In the genomic region with DNA sequence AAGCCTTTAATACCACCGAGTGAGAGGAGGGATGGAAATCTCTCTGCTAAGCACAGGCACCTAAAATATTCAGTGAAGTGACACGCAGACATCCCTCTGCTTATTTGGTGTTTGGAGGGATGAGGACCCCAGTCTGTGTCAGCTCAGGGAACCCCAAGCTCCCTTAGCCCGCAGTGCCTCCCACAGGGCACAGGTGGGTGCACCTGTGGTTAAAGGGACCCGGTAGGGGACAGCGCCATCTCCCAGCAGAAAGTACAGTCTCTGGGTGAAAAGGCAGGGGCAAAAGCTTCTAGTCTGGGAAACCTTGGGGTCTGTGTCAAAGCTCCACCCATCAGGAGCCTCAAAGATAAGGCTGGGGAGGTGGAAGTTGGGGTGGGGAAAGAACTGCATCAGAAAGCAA, we compare ENCODE assay signal across 10 mouse cellular contexts. TPM values are rescaled to one million over a fixed set of nuclear protein-coding genes. Genes with fewer than 3 reads are reported as not detected.
DNase-seq lines count a peak whose midpoint lies in the region; ATAC-seq and TF ChIP-seq lines count a peak whose summit lies in the region.
"Had no signal": no experiment of that assay in that cellular context is flagged by ENCODE, and none has a peak within 500 bp of the region (broad histone marks: within the 10 kb centered on the region; RNA-seq: fewer than 3 reads in every experiment).

No protein-coding gene starts in this region.

- no peak for TF ChIP-seq EP300 in ES-Bruce4 (IDR thresholded peaks at IDR 0.05; ENCODE audit: insufficient read depth, low read depth, low read length)

- peak; percentile 45 for TF ChIP-seq CTCF in ES-Bruce4 (IDR thresholded peaks at IDR 0.05; ENCODE audit: low read depth, low read length)

- 3% methylated on average over 5 of the region's 5 CpGs for WGBS in heart, embryonic 13.5 days
- 2% methylated on average over 5 of the region's 5 CpGs for WGBS in forebrain, embryonic 15.5 days
- WGBS in midbrain, embryonic 11.5 days, result 1% methylated on average over 5 of the region's 5 CpGs

- H3K4me1 ChIP-seq in heart, embryonic 13.5 days, result peaks cover 11% of the 10 kb centered on the region
- H3K4me1 ChIP-seq in ES-Bruce4 (ENCODE audit: control insufficient read depth, insufficient read depth, low read length), result no peaks in the 10 kb centered on the region
- peaks cover 13% of the 10 kb centered on the region for H3K4me1 ChIP-seq in forebrain, embryonic 15.5 days
- H3K4me1 ChIP-seq in midbrain, embryonic 11.5 days (ENCODE audit: control insufficient read depth, insufficient read depth, low read length), result peaks cover 6% of the 10 kb centered on the region; the same call in 1 of the 2 replicates
- H3K4me1 ChIP-seq: liver, embryonic 13.5 days had no signal

- no peak for DNase-seq in heart, adult 11 months
- peak; percentile 83 for DNase-seq in midbrain, embryonic 11.5 days (ENCODE audit: low spot score, missing footprints)
- no peak for DNase-seq in embryo, embryonic 10.5 days (ENCODE audit: low spot score)
- DNase-seq in layer of hippocampus, adult 9-10 months (ENCODE audit: low spot score), result no peak
- no peak for DNase-seq in left cerebral cortex, postnatal 25 days (ENCODE audit: low spot score in 2 of 2)
- DNase-seq: liver, embryonic 13.5 days had no signal

- 0 out of 2 replicates have a peak, but pooled peaks cover 4% of the 10 kb centered on the region for H3K9me3 ChIP-seq in heart, embryonic 13.5 days
- 0 out of 2 replicates have a peak, but pooled peaks cover 3% of the 10 kb centered on the region for H3K9me3 ChIP-seq in ES-Bruce4 (replicated peaks; ENCODE audit: control insufficient read depth, insufficient read depth, low read length, poor library complexity, severe bottlenecking)
- H3K9me3 ChIP-seq in forebrain, embryonic 15.5 days, result no peaks in the 10 kb centered on the region
- H3K9me3 ChIP-seq in midbrain, embryonic 11.5 days (ENCODE audit: control insufficient read depth, low read length), result no peaks in the 10 kb centered on the region
- H3K9me3 ChIP-seq: liver, embryonic 13.5 days had no signal

- no peak for TF ChIP-seq POLR2A in ES-Bruce4 (IDR thresholded peaks at IDR 0.05; ENCODE audit: insufficient read depth, low read length)

- no peaks in the 10 kb centered on the region for H3K36me3 ChIP-seq in heart, embryonic 13.5 days
- no peaks in the 10 kb centered on the region for H3K36me3 ChIP-seq in ES-Bruce4 (ENCODE audit: control insufficient read depth, insufficient read depth, low read length, poor library complexity, severe bottlenecking)
- H3K36me3 ChIP-seq in forebrain, embryonic 15.5 days, result no peaks in the 10 kb centered on the region
- no peaks in the 10 kb centered on the region for H3K36me3 ChIP-seq in midbrain, embryonic 11.5 days (ENCODE audit: control insufficient read depth, insufficient read depth, low read length)
- H3K36me3 ChIP-seq: liver, embryonic 13.5 days had no signal

- peak overlapping the region; percentile 95 for H3K4me2 ChIP-seq in heart, embryonic 13.5 days
- peak overlapping the region; percentile 94 for H3K4me2 ChIP-seq in forebrain, embryonic 15.5 days (replicated peaks)
- peak overlapping the region; percentile 96 for H3K4me2 ChIP-seq in midbrain, embryonic 11.5 days

- peak overlapping the region; percentile 66 for H3K4me3 ChIP-seq in heart, embryonic 13.5 days
- H3K4me3 ChIP-seq in ES-Bruce4 (ENCODE audit: low read depth, low read length), result peak overlapping the region; percentile 57
- peak overlapping the region; percentile 70 for H3K4me3 ChIP-seq in forebrain, embryonic 15.5 days
- peak overlapping the region; percentile 65 for H3K4me3 ChIP-seq in midbrain, embryonic 11.5 days (ENCODE audit: low read depth, low read length)

- intact Hi-C loops in left cerebral cortex, postnatal 25 days (cut with DNase I), result no loop called here

- H3K27me3 ChIP-seq in heart, embryonic 13.5 days (replicated peaks), result peaks cover 88% of the 10 kb centered on the region
- peaks cover 15% of the 10 kb centered on the region for H3K27me3 ChIP-seq in ES-Bruce4 (ENCODE audit: control insufficient read depth, insufficient read depth, low read length, poor library complexity, severe bottlenecking)
- H3K27me3 ChIP-seq in forebrain, embryonic 15.5 days, result peaks cover 51% of the 10 kb centered on the region
- peaks cover 52% of the 10 kb centered on the region for H3K27me3 ChIP-seq in midbrain, embryonic 11.5 days (ENCODE audit: control insufficient read depth, insufficient read depth, low read length)

- no peak for ATAC-seq in heart, embryonic 13.5 days (ENCODE audit: extremely low read depth, insufficient number of reproducible peaks, low FRiP score, low TSS enrichment)
- no peak for ATAC-seq in forebrain, embryonic 15.5 days (replicated peaks)
- ATAC-seq in midbrain, embryonic 11.5 days (ENCODE audit: low FRiP score), result no peak

- no peak overlapping the region for H3K27ac ChIP-seq in heart, embryonic 13.5 days (replicated peaks)
- no peak overlapping the region for H3K27ac ChIP-seq in ES-Bruce4 (ENCODE audit: insufficient read depth, low read length)
- H3K27ac ChIP-seq in forebrain, embryonic 15.5 days (replicated peaks), result no peak overlapping the region
- no peak overlapping the region for H3K27ac ChIP-seq in midbrain, embryonic 11.5 days (ENCODE audit: low read depth, low read length)
- H3K27ac ChIP-seq: liver, embryonic 13.5 days had no signal

- H3K9ac ChIP-seq in heart, embryonic 13.5 days, result 0 out of 2 replicates have a peak overlapping the region, but pooled peaks have one; percentile 73
- 0 out of 2 replicates have a peak overlapping the region, but pooled peaks have one; percentile 94 for H3K9ac ChIP-seq in ES-Bruce4 (ENCODE audit: low read depth, poor library complexity, severe bottlenecking)
- no peak overlapping the region; the same call in 1 of the 2 replicates for H3K9ac ChIP-seq in forebrain, embryonic 15.5 days (replicated peaks)
- no peak overlapping the region for H3K9ac ChIP-seq in midbrain, embryonic 11.5 days (ENCODE audit: low read length)
- H3K9ac ChIP-seq: liver, embryonic 13.5 days had no signal

RNA-seq across cellular contexts. Expression of a gene that starts 0.7 kb away (rescaled TPM):
- polyA plus RNA-seq in heart, embryonic 13.5 days (2015; fragmentation: Nextera tagmentation; extraction: Ambion mirVana), result 0.59 and 0.66 TPM in 2 replicates
- 0.27 TPM in 1 of 2 replicates, not detected in the other for polyA plus RNA-seq in ES-Bruce4 (2011; ENCODE audit: insufficient read depth, insufficient read length, low read depth, missing spikeins)
- polyA plus RNA-seq in forebrain, embryonic 15.5 days (2015; fragmentation: Nextera tagmentation; extraction: Ambion mirVana), result 10.5 and 13.4 TPM in 2 replicates
- 0.18 and 0.22 TPM in 2 replicates for polyA plus RNA-seq in midbrain, embryonic 11.5 days (2014; fragmentation: Nextera tagmentation; extraction: Ambion mirVana)
- total RNA-seq in left cerebral cortex, postnatal 25 days (2021), result 10 to 100 TPM; 49.9 to 50.0 TPM
- total RNA-seq: common myeloid progenitor, adult 5-6 weeks had no signal
- polyA plus RNA-seq: liver, embryonic 13.5 days had no signal

Comparison
In these comparisons a context has a peak if more than half of its experiments do, and no peak if none do; other contexts are left out.
1. H3K9ac ChIP-seq: peak in heart, embryonic 13.5 days (single experiment) and ES-Bruce4 (single experiment); none in forebrain, embryonic 15.5 days (single experiment) and midbrain, embryonic 11.5 days (single experiment).
2. Peak in every context shown above with its lines, with median percentiles within 50 percentile points of each other: H3K4me2 ChIP-seq and H3K4me3 ChIP-seq.